Mouse (Mus musculus) cerebellum, adult 2 months (tissue): ENCODE results near the gene Cngb1.

Experiments used
- CTCF ChIP-seq: fragments of 200-500 bp; IDR thresholded peaks from 2 replicates; pipeline ENCODE4 v1.5.1; 2011; ENCODE audit warnings: low read depth, mild to moderate bottlenecking, control low read depth, low read length, moderate library complexity, borderline replicate concordance; ENCODE audit not compliant: insufficient read depth
- POLR2A ChIP-seq: fragments of 200-500 bp; IDR thresholded peaks from 2 replicates; pipeline ENCODE4 v1.6.1; 2011; ENCODE audit warnings: low read length, control low read depth, borderline replicate concordance; ENCODE audit not compliant: insufficient read depth

- TF ChIP-seq CTCF = no peak
- TF ChIP-seq POLR2A = no peak
Measured at GRCm38 (mm10) chr8:95271841-95272240, 34.5 kb downstream of the Cngb1 start.
